Mouse (Mus musculus) heart, adult 11 months (tissue): ENCODE measurements around the gene Tspan4.
"Not testable (repeated sequence)": the region's sequence is repeated elsewhere in the genome, so short reads cannot be mapped to it uniquely, and the experiment has no call there.

Experiments used
- DNase-seq: peaks from one replicate; pipeline ENCODE4 v3.0.0; 2022

The Tspan4 gene

GRCm38 (mm10) chr7:141439140-141439679 is 35.8 kb upstream of the Tspan4 start:
- DNase-seq, result peak; percentile 84

- peak; percentile 92 for DNase-seq
These were observed 35.2 kb upstream of the Tspan4 start for GRCm38 (mm10) chr7:141439811-141440210.

- DNase-seq, result peak; percentile 96
These were observed 34.4 kb upstream of the Tspan4 start for GRCm38 (mm10) chr7:141440613-141441012.

- peak; percentile 93 for DNase-seq
These were observed 33.6 kb upstream of the Tspan4 start for GRCm38 (mm10) chr7:141441460-141441859.

- peak; percentile 92 for DNase-seq
These were observed 32.8 kb upstream of the Tspan4 start for GRCm38 (mm10) chr7:141442199-141442598.

GRCm38 (mm10) chr7:141443081-141443821 is 31.8 kb upstream of the Tspan4 start:
- peak; percentile 95 for DNase-seq

GRCm38 (mm10) chr7:141443828-141444237 is 31.2 kb upstream of the Tspan4 start, which contains the start of gene Pidd1:
TSS of gene Pidd1 (minus strand) at chr7:141444025.
- DNase-seq, result peak; percentile 97

GRCm38 (mm10) chr7:141446374-141446773 is 28.7 kb upstream of the Tspan4 start:
- DNase-seq, result not testable (repeated sequence)

- DNase-seq, result peak; percentile 99
These were observed 27.7 kb upstream of the Tspan4 start, which contains the start of gene Rplp2 for GRCm38 (mm10) chr7:141447110-141447991. TSS of gene Rplp2 (plus strand) at chr7:141447370.

- DNase-seq, result peak; percentile 92
These were observed 23.1 kb upstream of the Tspan4 start for GRCm38 (mm10) chr7:141451928-141452327.

- no peak for DNase-seq
These were observed 21.4 kb upstream of the Tspan4 start for GRCm38 (mm10) chr7:141453636-141454035.

GRCm38 (mm10) chr7:141454967-141455551 is 20.0 kb upstream of the Tspan4 start, which contains the start of gene Pnpla2:
TSS of gene Pnpla2 (plus strand) at chr7:141455198.
- peak; percentile 100 for DNase-seq

GRCm38 (mm10) chr7:141455610-141456314 is 19.3 kb upstream of the Tspan4 start:
- peak; percentile 99 for DNase-seq

- peak; percentile 97 for DNase-seq
These were observed 18.3 kb upstream of the Tspan4 start for GRCm38 (mm10) chr7:141456739-141457138.

- DNase-seq, result peak; percentile 95
These were observed 17.8 kb upstream of the Tspan4 start for GRCm38 (mm10) chr7:141457236-141457635.

GRCm38 (mm10) chr7:141457986-141458660 is 16.9 kb upstream of the Tspan4 start:
- peak; percentile 97 for DNase-seq

- DNase-seq, result peak; percentile 95
These were observed 16.4 kb upstream of the Tspan4 start for GRCm38 (mm10) chr7:141458661-141459060.

GRCm38 (mm10) chr7:141459301-141459711 is 15.7 kb upstream of the Tspan4 start:
- peak; percentile 96 for DNase-seq

- peak; percentile 95 for DNase-seq
These were observed 15.0 kb upstream of the Tspan4 start for GRCm38 (mm10) chr7:141460001-141460390.

- DNase-seq, result peak; percentile 98
These were observed 14.5 kb upstream of the Tspan4 start, which contains the start of gene Cracr2b for GRCm38 (mm10) chr7:141460391-141461113. TSS of gene Cracr2b (plus strand) at chr7:141461094.
